In the genomic region with DNA sequence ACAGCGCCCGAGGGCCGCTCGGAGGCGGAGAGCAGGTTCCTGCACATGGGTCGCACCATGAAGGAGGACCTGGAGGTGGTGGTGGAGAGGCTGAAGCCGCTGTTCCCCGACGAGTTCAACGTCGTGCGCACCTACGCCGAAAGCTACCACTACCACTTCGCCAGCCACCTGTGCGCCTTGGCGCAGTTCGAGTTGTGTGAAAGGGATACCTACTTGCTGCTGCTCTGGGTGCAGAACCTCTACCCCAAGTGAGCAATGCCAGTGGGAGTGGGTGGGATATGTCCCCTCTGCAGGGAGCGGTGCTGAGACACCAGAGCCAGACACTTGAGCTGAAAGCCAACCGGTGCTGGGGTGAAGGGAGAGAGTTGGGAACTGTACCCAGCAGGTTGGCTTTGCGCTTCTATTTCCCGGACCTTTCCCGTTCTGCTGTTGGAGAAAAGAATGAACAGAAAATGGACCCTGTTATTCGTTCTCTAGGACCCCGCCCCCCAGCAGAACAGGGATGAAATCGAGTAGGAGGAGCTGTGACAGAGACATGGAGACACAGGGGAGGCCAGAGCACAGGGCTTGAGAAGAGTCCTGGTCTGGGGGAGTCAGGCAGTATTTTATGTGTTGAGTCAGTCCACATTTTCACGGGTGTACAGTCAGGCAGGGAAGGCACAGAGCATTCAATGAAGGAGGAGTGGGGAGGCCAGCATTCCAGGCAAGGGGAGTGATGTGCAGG, we compare ENCODE assay signal across 8 mouse cellular contexts. TPM values are rescaled to one million over a fixed set of nuclear protein-coding genes. Genes with fewer than 3 reads are reported as not detected.
DNase-seq lines count a peak whose midpoint lies in the region; ATAC-seq lines count a peak whose summit lies in the region.

No protein-coding gene starts in this region.

- no peaks in the 10 kb centered on the region for H3K36me3 ChIP-seq in lung, embryonic 15.5 days
- no peaks in the 10 kb centered on the region for H3K36me3 ChIP-seq in forebrain, embryonic 13.5 days (ENCODE audit: poor library complexity, severe bottlenecking)
- no peaks in the 10 kb centered on the region for H3K36me3 ChIP-seq in limb, embryonic 13.5 days
- no peaks in the 10 kb centered on the region for H3K36me3 ChIP-seq in stomach, embryonic 14.5 days (ENCODE audit: control insufficient read depth, insufficient read depth, low read length)

- WGBS in lung, embryonic 15.5 days = 20% methylated on average over 27 of the region's 27 CpGs
- 3% methylated on average over 24 of the region's 27 CpGs for WGBS in forebrain, embryonic 13.5 days
- 7% methylated on average over 27 of the region's 27 CpGs for WGBS in limb, embryonic 13.5 days
- WGBS in stomach, embryonic 14.5 days = 13% methylated on average over 27 of the region's 27 CpGs

- H3K9ac ChIP-seq in lung, embryonic 15.5 days = no peak overlapping the region
- H3K9ac ChIP-seq in forebrain, embryonic 13.5 days = 0 out of 2 replicates have a peak overlapping the region, but pooled peaks have one; percentile 8
- peak overlapping the region; percentile 50; the same call in 1 of the 2 replicates for H3K9ac ChIP-seq in limb, embryonic 13.5 days
- no peak overlapping the region for H3K9ac ChIP-seq in stomach, embryonic 14.5 days (replicated peaks; ENCODE audit: low read depth, low read length)

- H3K27me3 ChIP-seq in lung, embryonic 15.5 days = peaks cover 75% of the 10 kb centered on the region
- peaks cover 100% of the 10 kb centered on the region for H3K27me3 ChIP-seq in forebrain, embryonic 13.5 days
- H3K27me3 ChIP-seq in limb, embryonic 13.5 days = peaks cover 100% of the 10 kb centered on the region
- peaks cover 75% of the 10 kb centered on the region for H3K27me3 ChIP-seq in stomach, embryonic 14.5 days (ENCODE audit: control insufficient read depth, insufficient read depth, low read length)

- ATAC-seq in lung, embryonic 15.5 days (ENCODE audit: borderline replicate concordance, extremely low read depth, low FRiP score, low TSS enrichment) = no peak
- ATAC-seq in forebrain, embryonic 13.5 days = no peak
- ATAC-seq in limb, embryonic 13.5 days (ENCODE audit: low FRiP score, low read depth) = no peak
- ATAC-seq in stomach, embryonic 14.5 days (ENCODE audit: insufficient number of reproducible peaks, insufficient read depth, low FRiP score, low read depth) = no peak
- no peak for ATAC-seq in inflammation-experienced regulatory T-cells, adult 6 months

- H3K4me1 ChIP-seq in lung, embryonic 15.5 days = peaks cover 52% of the 10 kb centered on the region
- H3K4me1 ChIP-seq in forebrain, embryonic 13.5 days = peaks cover 23% of the 10 kb centered on the region
- H3K4me1 ChIP-seq in limb, embryonic 13.5 days = peaks cover 63% of the 10 kb centered on the region
- H3K4me1 ChIP-seq in stomach, embryonic 14.5 days (ENCODE audit: control insufficient read depth, insufficient read depth, low read length) = peaks cover 28% of the 10 kb centered on the region; the same call in 1 of the 2 replicates

- H3K9me3 ChIP-seq in lung, embryonic 15.5 days = no peaks in the 10 kb centered on the region
- H3K9me3 ChIP-seq in forebrain, embryonic 13.5 days (replicated peaks) = no peaks in the 10 kb centered on the region
- H3K9me3 ChIP-seq in limb, embryonic 13.5 days = no peaks in the 10 kb centered on the region
- no peaks in the 10 kb centered on the region for H3K9me3 ChIP-seq in stomach, embryonic 14.5 days (ENCODE audit: control insufficient read depth, low read depth, low read length)

- H3K4me3 ChIP-seq in lung, embryonic 15.5 days = peak overlapping the region; percentile 18
- peak overlapping the region; percentile 24 for H3K4me3 ChIP-seq in forebrain, embryonic 13.5 days
- peak overlapping the region; percentile 33 for H3K4me3 ChIP-seq in limb, embryonic 13.5 days
- H3K4me3 ChIP-seq in stomach, embryonic 14.5 days (ENCODE audit: low read depth, low read length) = peak overlapping the region; percentile 20

- no peak for DNase-seq in lung, adult 18-20 months
- DNase-seq in adrenal gland, adult 2 months = no peak
- DNase-seq in cerebellum, postnatal 25 days = no peak

- H3K4me2 ChIP-seq in lung, embryonic 15.5 days = peak overlapping the region; percentile 47
- H3K4me2 ChIP-seq in forebrain, embryonic 13.5 days = peak overlapping the region; percentile 47
- H3K4me2 ChIP-seq in limb, embryonic 13.5 days (replicated peaks) = peak overlapping the region; percentile 60
- H3K4me2 ChIP-seq in stomach, embryonic 14.5 days (replicated peaks; ENCODE audit: low read depth, low read length) = peak overlapping the region; percentile 38

- no peak overlapping the region for H3K27ac ChIP-seq in lung, embryonic 15.5 days
- no peak overlapping the region for H3K27ac ChIP-seq in forebrain, embryonic 13.5 days
- H3K27ac ChIP-seq in limb, embryonic 13.5 days = no peak overlapping the region
- no peak overlapping the region for H3K27ac ChIP-seq in stomach, embryonic 14.5 days (ENCODE audit: low read length)

RNA-seq across cellular contexts. Expression of a gene that starts 3.8 kb away (rescaled TPM):
- 4.3 and 4.5 TPM in 2 replicates for polyA plus RNA-seq in lung, embryonic 15.5 days (2015; fragmentation: Nextera tagmentation; extraction: Ambion mirVana)
- 0.60 and 1.2 TPM in 2 replicates for polyA plus RNA-seq in forebrain, embryonic 13.5 days (2015; fragmentation: Nextera tagmentation; extraction: Ambion mirVana)
- polyA plus RNA-seq in limb, embryonic 13.5 days (2015; fragmentation: Nextera tagmentation; extraction: Ambion mirVana) = 7.4 and 7.8 TPM in 2 replicates
- polyA plus RNA-seq in stomach, embryonic 14.5 days (2014; fragmentation: Nextera tagmentation; extraction: Ambion mirVana) = 3.5 and 5.0 TPM in 2 replicates
- 10 to 100 TPM; 12.2 to 19.5 TPM for total RNA-seq in adrenal gland, adult 2 months (2021)
- polyA plus RNA-seq in adrenal gland, adult 2 months (2012; rRNA removed) = 15.8 and 22.7 TPM in 2 replicates
- polyA plus RNA-seq in inflammation-experienced regulatory T-cells, adult 6 months (2017; shearing (Covaris generic)) = not detected

RNA-seq across cellular contexts. Expression of a gene that starts 29.2 kb away (rescaled TPM):
- polyA plus RNA-seq in lung, embryonic 15.5 days (2015; fragmentation: Nextera tagmentation; extraction: Ambion mirVana) = 11.7 and 13.5 TPM in 2 replicates
- polyA plus RNA-seq in forebrain, embryonic 13.5 days (2015; fragmentation: Nextera tagmentation; extraction: Ambion mirVana) = 1.2 and 2.3 TPM in 2 replicates
- 6.6 and 6.9 TPM in 2 replicates for polyA plus RNA-seq in limb, embryonic 13.5 days (2015; fragmentation: Nextera tagmentation; extraction: Ambion mirVana)
- 5.7 and 6.8 TPM in 2 replicates for polyA plus RNA-seq in stomach, embryonic 14.5 days (2014; fragmentation: Nextera tagmentation; extraction: Ambion mirVana)
- 1 to 10 TPM; 4.7 to 7.7 TPM for total RNA-seq in adrenal gland, adult 2 months (2021)
- polyA plus RNA-seq in adrenal gland, adult 2 months (2012; rRNA removed) = 12.7 and 13.9 TPM in 2 replicates
- polyA plus RNA-seq in inflammation-experienced regulatory T-cells, adult 6 months (2017; shearing (Covaris generic)) = not detected

RNA-seq across cellular contexts. Expression of a gene that starts 39.4 kb away (rescaled TPM):
- 0.50 and 0.93 TPM in 2 replicates for polyA plus RNA-seq in lung, embryonic 15.5 days (2015; fragmentation: Nextera tagmentation; extraction: Ambion mirVana)
- 0.35 and 1.0 TPM in 2 replicates for polyA plus RNA-seq in forebrain, embryonic 13.5 days (2015; fragmentation: Nextera tagmentation; extraction: Ambion mirVana)
- 9.5 and 13.8 TPM in 2 replicates for polyA plus RNA-seq in limb, embryonic 13.5 days (2015; fragmentation: Nextera tagmentation; extraction: Ambion mirVana)
- polyA plus RNA-seq in stomach, embryonic 14.5 days (2014; fragmentation: Nextera tagmentation; extraction: Ambion mirVana) = 0.93 and 1.5 TPM in 2 replicates
- total RNA-seq in adrenal gland, adult 2 months (2021) = under 1 TPM; 0.46 to 0.48 TPM
- polyA plus RNA-seq in adrenal gland, adult 2 months (2012; rRNA removed) = 0.17 and 0.30 TPM in 2 replicates
- 1 to 10 TPM in 1 of 3 experiments, not detected in 2; 3.5 TPM for polyA plus RNA-seq in inflammation-experienced regulatory T-cells, adult 6 months (2017; shearing (Covaris generic))

RNA-seq across cellular contexts. Expression of a gene that starts 39.6 kb away (rescaled TPM):
- 7.0 and 7.1 TPM in 2 replicates for polyA plus RNA-seq in lung, embryonic 15.5 days (2015; fragmentation: Nextera tagmentation; extraction: Ambion mirVana)
- 0.40 and 1.0 TPM in 2 replicates for polyA plus RNA-seq in forebrain, embryonic 13.5 days (2015; fragmentation: Nextera tagmentation; extraction: Ambion mirVana)
- polyA plus RNA-seq in limb, embryonic 13.5 days (2015; fragmentation: Nextera tagmentation; extraction: Ambion mirVana) = 9.0 and 9.1 TPM in 2 replicates
- polyA plus RNA-seq in stomach, embryonic 14.5 days (2014; fragmentation: Nextera tagmentation; extraction: Ambion mirVana) = 38.4 and 42.6 TPM in 2 replicates
- under 1 TPM in 1 of 2 experiments, not detected in 1; 0.23 TPM for total RNA-seq in adrenal gland, adult 2 months (2021)
- 0.10 and 1.2 TPM in 2 replicates for polyA plus RNA-seq in adrenal gland, adult 2 months (2012; rRNA removed)
- polyA plus RNA-seq in inflammation-experienced regulatory T-cells, adult 6 months (2017; shearing (Covaris generic)) = not detected

Comparison
In these comparisons a context has a peak if more than half of its experiments do, and no peak if none do; other contexts are left out.
1. H3K9ac ChIP-seq: peak in forebrain, embryonic 13.5 days (single experiment) and limb, embryonic 13.5 days (single experiment); none in lung, embryonic 15.5 days (single experiment) and stomach, embryonic 14.5 days (single experiment).
2. Peak in every context shown above with its lines, with median percentiles within 50 percentile points of each other: H3K4me2 ChIP-seq and H3K4me3 ChIP-seq.